Mouse (Mus musculus) embryo, embryonic 11 days (tissue): ENCODE measurements around the gene Tradd.
"Not testable (repeated sequence)": the region's sequence is repeated elsewhere in the genome, so short reads cannot be mapped to it uniquely, and the experiment has no call there.

ENCODE experiments used
- DNase-seq: peaks from one replicate; pipeline ENCODE4 v3.0.0-alpha.2; 2015

Gene Tradd

GRCm38 (mm10) chr8:105294776-105295175 is 30.4 kb upstream of the Tradd start:
- no peak for DNase-seq

GRCm38 (mm10) chr8:105293405-105293804 is 29.0 kb upstream of the Tradd start:
- no peak for DNase-seq

GRCm38 (mm10) chr8:105292471-105292870 is 28.1 kb upstream of the Tradd start:
- DNase-seq: no peak

GRCm38 (mm10) chr8:105291802-105292201 is 27.4 kb upstream of the Tradd start:
- not testable (repeated sequence) for DNase-seq

GRCm38 (mm10) chr8:105291364-105291763 is 27.0 kb upstream of the Tradd start:
- DNase-seq: not testable (repeated sequence)

GRCm38 (mm10) chr8:105290554-105291314 is 26.3 kb upstream of the Tradd start:
- DNase-seq: peak; percentile 94

- DNase-seq: peak; percentile 77
Observed at GRCm38 (mm10) chr8:105289805-105290460, 25.5 kb upstream of the Tradd start, which contains the start of gene 4931428F04Rik. Gene 4931428F04Rik, minus strand, starts transcription at chr8:105289864.

GRCm38 (mm10) chr8:105288958-105289732 is 24.7 kb upstream of the Tradd start:
- DNase-seq: peak; percentile 98

GRCm38 (mm10) chr8:105288231-105288630 is 23.8 kb upstream of the Tradd start:
- DNase-seq: no peak

GRCm38 (mm10) chr8:105286907-105287306 is 22.5 kb upstream of the Tradd start:
- no peak for DNase-seq

GRCm38 (mm10) chr8:105285514-105285913 is 21.1 kb upstream of the Tradd start:
- DNase-seq: no peak

- DNase-seq: peak; percentile 70
Observed at GRCm38 (mm10) chr8:105283074-105283473, 18.7 kb upstream of the Tradd start.

GRCm38 (mm10) chr8:105282239-105282638 is 17.8 kb upstream of the Tradd start:
- no peak for DNase-seq

GRCm38 (mm10) chr8:105281821-105282220 is 17.4 kb upstream of the Tradd start:
- DNase-seq: no peak

GRCm38 (mm10) chr8:105280567-105280966 is 16.2 kb upstream of the Tradd start:
- no peak for DNase-seq

GRCm38 (mm10) chr8:105278911-105279334 is 14.5 kb upstream of the Tradd start:
- DNase-seq: no peak

GRCm38 (mm10) chr8:105276292-105277120 is 12.1 kb upstream of the Tradd start:
- DNase-seq: peak; percentile 76

- DNase-seq: no peak
Observed at GRCm38 (mm10) chr8:105275840-105276239, 11.4 kb upstream of the Tradd start, which contains the start of gene Nol3. Gene Nol3, plus strand, starts transcription at chr8:105276140.

GRCm38 (mm10) chr8:105275387-105275786 is 11.0 kb upstream of the Tradd start:
- no peak for DNase-seq

- no peak for DNase-seq
Observed at GRCm38 (mm10) chr8:105270916-105271186, 6.4 kb upstream of the Tradd start.

- no peak for DNase-seq
Observed at GRCm38 (mm10) chr8:105270101-105270915, 5.9 kb upstream of the Tradd start.

GRCm38 (mm10) chr8:105269461-105269947 is 5.1 kb upstream of the Tradd start, which contains the start of gene Hsf4:
Gene Hsf4, plus strand, starts transcription at chr8:105269801.
- peak; percentile 66 for DNase-seq
